Mouse (Mus musculus): ENCODE data around the gene Cabcoco1.
A peak's percentile ranks its signal among the peaks of the same experiment; 100 is the strongest.

The Cabcoco1 gene

GRCm38 (mm10) chr10:68435754-68436153 is 105.9 kb downstream of the Cabcoco1 start:
- no peak for DNase-seq (ENCODE audit: low spot score)

GRCm38 (mm10) chr10:68435001-68435560 is 106.6 kb downstream of the Cabcoco1 start:
- DNase-seq (ENCODE audit: low spot score) = no peak

- DNase-seq (ENCODE audit: low spot score) = no peak
Measured at GRCm38 (mm10) chr10:68434045-68434639, 107.6 kb downstream of the Cabcoco1 start.

- no peak for DNase-seq (ENCODE audit: low spot score)
Measured at GRCm38 (mm10) chr10:68431346-68431745, 110.3 kb downstream of the Cabcoco1 start.

GRCm38 (mm10) chr10:68430929-68431328 is 110.8 kb downstream of the Cabcoco1 start:
- DNase-seq (ENCODE audit: low spot score) = no peak

- no peak for DNase-seq (ENCODE audit: low spot score)
Measured at GRCm38 (mm10) chr10:68420393-68420920, 121.2 kb downstream of the Cabcoco1 start.

GRCm38 (mm10) chr10:68419893-68420292 is 121.8 kb downstream of the Cabcoco1 start:
- DNase-seq (ENCODE audit: low spot score) = no peak

GRCm38 (mm10) chr10:68417074-68417790 is 124.5 kb downstream of the Cabcoco1 start:
- no peak for DNase-seq (ENCODE audit: low spot score)

- no peak for DNase-seq (ENCODE audit: low spot score)
Measured at GRCm38 (mm10) chr10:68405936-68406335, 135.8 kb downstream of the Cabcoco1 start.

- DNase-seq (ENCODE audit: low spot score) = no peak
Measured at GRCm38 (mm10) chr10:68396786-68397185, 144.9 kb downstream of the Cabcoco1 start.

GRCm38 (mm10) chr10:68396083-68396482 is 145.6 kb downstream of the Cabcoco1 start:
- DNase-seq (ENCODE audit: low spot score) = no peak

GRCm38 (mm10) chr10:68391640-68392039 is 150.1 kb downstream of the Cabcoco1 start:
- peak; percentile 8 for DNase-seq (ENCODE audit: low spot score)

- DNase-seq (ENCODE audit: low spot score) = no peak
Measured at GRCm38 (mm10) chr10:68388802-68389201, 152.9 kb downstream of the Cabcoco1 start.

GRCm38 (mm10) chr10:68388138-68388537 is 153.6 kb downstream of the Cabcoco1 start:
- no peak for DNase-seq (ENCODE audit: low spot score)

All from embryo, embryonic 10.5 days (tissue).